Mouse (Mus musculus): ENCODE results near the gene 1700003E16Rik. TPM values are rescaled to one million over a fixed set of nuclear protein-coding genes. Genes with fewer than 3 reads are reported as not detected.

Gene 1700003E16Rik
- polyA plus RNA-seq, 1 experiment from 2014 or later = 6.3 TPM

DNA sequence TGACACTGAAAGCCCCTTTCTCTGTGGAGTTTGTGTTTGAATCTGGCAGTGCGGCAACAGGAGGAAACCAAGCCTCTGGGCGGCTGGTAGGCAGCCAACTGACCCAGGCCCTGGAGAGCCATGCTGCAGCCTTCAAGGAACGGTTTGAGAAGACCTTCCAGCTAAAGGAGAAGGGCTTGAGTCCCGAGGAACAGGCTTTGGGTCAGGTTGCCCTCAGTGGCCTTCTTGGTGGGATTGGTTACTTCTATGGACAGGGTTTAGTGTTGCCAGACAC lies 39.1 kb upstream of the 1700003E16Rik start:
- DNase-seq (ENCODE audit: low spot score) (no peak), ATAC-seq (ENCODE audit: low read depth) (no peak)
- Histone ChIP-seq H3K9ac (ENCODE audit: low read depth, low read length) (no peak overlapping the region), H3K9me3 (ENCODE audit: control insufficient read depth, low read length) (no peaks in the 10 kb centered on the region), H3K4me2 (ENCODE audit: low read depth, low read length) (no peak overlapping the region), H3K27me3 (replicated peaks; ENCODE audit: control insufficient read depth, insufficient read depth, low read length) (no peaks in the 10 kb centered on the region), H3K27ac (replicated peaks; ENCODE audit: low read depth, low read length) (no peak overlapping the region), H3K36me3 (ENCODE audit: control insufficient read depth, insufficient read depth, low read length) (peaks cover 27% of the 10 kb centered on the region), H3K4me3 (ENCODE audit: low read depth, low read length) (no peak overlapping the region; the same call in 1 of the 2 replicates), H3K4me1 (ENCODE audit: control insufficient read depth, insufficient read depth, low read length) (peaks cover 19% of the 10 kb centered on the region)
- WGBS = 79% methylated on average over 4 of the region's 4 CpGs

DNA sequence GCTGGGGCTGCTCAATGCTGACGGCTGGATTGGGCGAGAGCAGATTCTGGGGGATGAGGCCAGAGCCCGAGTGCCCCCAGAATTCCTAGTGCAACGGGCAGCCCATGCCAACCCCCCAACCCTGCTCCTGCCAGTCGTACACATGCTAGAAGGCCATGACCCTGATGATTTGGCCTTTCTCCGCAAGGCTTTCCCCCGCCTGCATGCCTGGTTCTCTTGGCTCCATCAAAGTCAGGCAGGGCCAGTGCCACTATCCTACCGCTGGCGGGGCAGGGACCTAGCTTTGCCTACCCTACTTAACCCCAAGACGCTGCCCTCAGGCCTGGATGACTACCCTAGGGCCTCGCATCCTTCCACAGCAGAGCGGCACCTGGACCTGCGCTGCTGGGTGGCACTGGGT lies 38.6 kb upstream of the 1700003E16Rik start:
- no peak overlapping the region for H3K9ac ChIP-seq (ENCODE audit: low read depth, low read length)
- peaks cover 27% of the 10 kb centered on the region for H3K36me3 ChIP-seq (ENCODE audit: control insufficient read depth, insufficient read depth, low read length)
- 88% methylated on average over 12 of the region's 13 CpGs for WGBS
- H3K9me3 ChIP-seq (ENCODE audit: control insufficient read depth, low read length) = no peaks in the 10 kb centered on the region
- DNase-seq (ENCODE audit: low spot score) = no peak
- no peak overlapping the region for H3K27ac ChIP-seq (replicated peaks; ENCODE audit: low read depth, low read length)
- peaks cover 24% of the 10 kb centered on the region for H3K4me1 ChIP-seq (ENCODE audit: control insufficient read depth, insufficient read depth, low read length)
- no peak overlapping the region for H3K4me2 ChIP-seq (ENCODE audit: low read depth, low read length)
- no peak overlapping the region for H3K4me3 ChIP-seq (ENCODE audit: low read depth, low read length)
- ATAC-seq (ENCODE audit: low read depth) = no peak
- no peaks in the 10 kb centered on the region for H3K27me3 ChIP-seq (replicated peaks; ENCODE audit: control insufficient read depth, insufficient read depth, low read length)

DNA sequence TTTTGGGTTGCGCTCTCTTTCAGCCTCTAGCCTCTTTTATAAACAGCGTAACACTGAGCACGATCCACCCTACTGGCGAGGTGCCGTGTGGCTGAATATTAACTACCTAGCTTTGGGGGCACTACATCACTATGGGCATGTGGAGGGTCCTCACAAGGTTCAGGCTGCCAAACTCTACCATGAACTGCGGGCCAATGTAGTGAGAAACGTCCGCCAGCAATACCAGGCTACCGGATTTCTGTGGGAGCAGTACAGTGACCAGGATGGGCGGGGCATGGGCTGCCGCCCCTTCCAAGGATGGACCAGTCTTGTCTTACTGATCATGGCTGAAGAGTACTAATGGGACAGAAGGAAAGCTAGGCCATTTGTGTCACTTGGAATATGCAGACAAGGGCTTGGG lies 37.8 kb upstream of the 1700003E16Rik start:
- H3K9ac ChIP-seq (ENCODE audit: low read depth, low read length) = no peak overlapping the region
- peaks cover 27% of the 10 kb centered on the region for H3K36me3 ChIP-seq (ENCODE audit: control insufficient read depth, insufficient read depth, low read length)
- H3K4me3 ChIP-seq (ENCODE audit: low read depth, low read length) = no peak overlapping the region
- WGBS = 75% methylated on average over 11 of the region's 11 CpGs
- no peak for DNase-seq (ENCODE audit: low spot score)
- H3K27ac ChIP-seq (replicated peaks; ENCODE audit: low read depth, low read length) = no peak overlapping the region
- ATAC-seq (ENCODE audit: low read depth) = no peak
- H3K9me3 ChIP-seq (ENCODE audit: control insufficient read depth, low read length) = no peaks in the 10 kb centered on the region
- H3K27me3 ChIP-seq (replicated peaks; ENCODE audit: control insufficient read depth, insufficient read depth, low read length) = no peaks in the 10 kb centered on the region
- H3K4me1 ChIP-seq (ENCODE audit: control insufficient read depth, insufficient read depth, low read length) = peaks cover 28% of the 10 kb centered on the region
- H3K4me2 ChIP-seq (ENCODE audit: low read depth, low read length) = no peak overlapping the region

DNA sequence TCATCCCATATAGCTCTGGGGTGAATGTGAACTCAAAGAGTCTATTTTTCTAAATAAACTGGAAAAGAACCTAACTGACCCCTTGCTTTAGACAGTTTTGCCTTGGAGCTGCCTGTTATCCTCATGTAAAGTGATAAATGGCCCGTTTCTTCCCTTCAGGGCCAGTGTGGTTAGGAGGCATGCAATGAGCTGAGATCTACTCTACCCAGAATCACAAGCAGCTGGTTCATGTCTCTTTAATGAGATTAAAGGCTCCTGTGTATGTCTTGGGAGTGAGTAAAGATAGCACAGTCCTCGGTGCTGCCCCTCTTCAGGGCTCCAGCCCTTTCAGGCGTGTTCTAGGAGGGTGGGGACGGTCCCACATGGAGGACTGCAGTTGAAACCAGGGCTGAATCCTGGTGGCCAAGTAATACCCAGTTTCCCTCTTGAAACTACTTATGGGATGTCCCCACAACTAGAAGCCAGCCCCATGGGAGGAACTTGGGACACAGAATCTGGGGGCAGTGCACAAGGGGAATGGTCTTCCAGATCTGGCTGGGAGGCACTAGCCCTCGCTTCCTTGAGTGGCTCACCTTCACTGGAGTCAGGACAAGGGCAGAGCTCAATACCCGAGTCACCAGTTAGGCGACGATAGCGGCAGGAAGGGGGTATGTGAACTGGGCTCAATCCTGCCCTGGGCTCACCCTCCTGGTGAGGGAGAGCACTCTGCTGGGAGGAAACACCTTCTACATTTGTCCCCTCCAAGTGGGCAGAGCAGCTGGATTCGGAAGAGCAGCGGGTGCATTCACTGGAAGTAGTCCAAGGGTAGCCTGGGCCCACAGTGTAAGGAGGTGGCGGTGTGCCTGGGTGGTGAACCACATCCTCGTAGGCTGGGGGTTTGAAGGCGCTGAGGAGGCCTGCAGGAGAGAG lies 37.1 kb upstream of the 1700003E16Rik start:
- Histone ChIP-seq H3K4me1 (ENCODE audit: control insufficient read depth, insufficient read depth, low read length) (peaks cover 32% of the 10 kb centered on the region), H3K4me3 (ENCODE audit: low read depth, low read length) (peak overlapping the region; percentile 70; the same call in 1 of the 2 replicates), H3K27ac (replicated peaks; ENCODE audit: low read depth, low read length) (peak overlapping the region; percentile 39; the same call in 1 of the 2 replicates), H3K4me2 (ENCODE audit: low read depth, low read length) (peak overlapping the region; percentile 64; the same call in 1 of the 2 replicates), H3K9me3 (ENCODE audit: control insufficient read depth, low read length) (no peaks in the 10 kb centered on the region), H3K36me3 (ENCODE audit: control insufficient read depth, insufficient read depth, low read length) (peaks cover 32% of the 10 kb centered on the region), H3K27me3 (replicated peaks; ENCODE audit: control insufficient read depth, insufficient read depth, low read length) (no peaks in the 10 kb centered on the region), H3K9ac (ENCODE audit: low read depth, low read length) (0 out of 2 replicates have a peak overlapping the region, but pooled peaks have one; percentile 87)
- DNase-seq (ENCODE audit: low spot score) (no peak), ATAC-seq (ENCODE audit: low read depth) (no peak)
- 83% methylated on average over 14 of the region's 14 CpGs for WGBS

DNA sequence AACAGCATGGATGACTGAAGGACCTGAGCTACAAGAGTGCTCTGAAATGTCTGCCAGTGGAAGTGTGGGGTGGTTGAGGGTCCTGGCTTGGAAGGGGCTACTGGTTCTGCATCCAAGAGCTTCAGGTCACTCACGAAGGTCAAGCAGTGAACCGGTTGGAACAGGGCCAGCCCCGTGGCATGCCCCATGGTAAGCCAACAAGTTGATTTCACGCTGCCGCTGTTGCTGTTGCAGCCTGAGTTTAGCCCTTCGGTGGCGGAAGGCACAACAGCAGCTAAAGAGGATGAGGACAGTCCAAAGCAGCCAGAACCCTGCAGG lies 36.5 kb upstream of the 1700003E16Rik start:
- H3K9ac ChIP-seq (ENCODE audit: low read depth, low read length) = peak overlapping the region; percentile 87; the same call in 1 of the 2 replicates
- no peaks in the 10 kb centered on the region for H3K27me3 ChIP-seq (replicated peaks; ENCODE audit: control insufficient read depth, insufficient read depth, low read length)
- peaks cover 33% of the 10 kb centered on the region for H3K4me1 ChIP-seq (ENCODE audit: control insufficient read depth, insufficient read depth, low read length)
- WGBS = 75% methylated on average over 7 of the region's 7 CpGs
- peak overlapping the region; percentile 64; the same call in 1 of the 2 replicates for H3K4me2 ChIP-seq (ENCODE audit: low read depth, low read length)
- H3K27ac ChIP-seq (replicated peaks; ENCODE audit: low read depth, low read length) = peak overlapping the region; percentile 39; the same call in 1 of the 2 replicates
- ATAC-seq (ENCODE audit: low read depth) = no peak
- DNase-seq (ENCODE audit: low spot score) = no peak
- peak overlapping the region; percentile 70; the same call in 1 of the 2 replicates for H3K4me3 ChIP-seq (ENCODE audit: low read depth, low read length)
- H3K36me3 ChIP-seq (ENCODE audit: control insufficient read depth, insufficient read depth, low read length) = peaks cover 32% of the 10 kb centered on the region
- H3K9me3 ChIP-seq (ENCODE audit: control insufficient read depth, low read length) = no peaks in the 10 kb centered on the region

DNA sequence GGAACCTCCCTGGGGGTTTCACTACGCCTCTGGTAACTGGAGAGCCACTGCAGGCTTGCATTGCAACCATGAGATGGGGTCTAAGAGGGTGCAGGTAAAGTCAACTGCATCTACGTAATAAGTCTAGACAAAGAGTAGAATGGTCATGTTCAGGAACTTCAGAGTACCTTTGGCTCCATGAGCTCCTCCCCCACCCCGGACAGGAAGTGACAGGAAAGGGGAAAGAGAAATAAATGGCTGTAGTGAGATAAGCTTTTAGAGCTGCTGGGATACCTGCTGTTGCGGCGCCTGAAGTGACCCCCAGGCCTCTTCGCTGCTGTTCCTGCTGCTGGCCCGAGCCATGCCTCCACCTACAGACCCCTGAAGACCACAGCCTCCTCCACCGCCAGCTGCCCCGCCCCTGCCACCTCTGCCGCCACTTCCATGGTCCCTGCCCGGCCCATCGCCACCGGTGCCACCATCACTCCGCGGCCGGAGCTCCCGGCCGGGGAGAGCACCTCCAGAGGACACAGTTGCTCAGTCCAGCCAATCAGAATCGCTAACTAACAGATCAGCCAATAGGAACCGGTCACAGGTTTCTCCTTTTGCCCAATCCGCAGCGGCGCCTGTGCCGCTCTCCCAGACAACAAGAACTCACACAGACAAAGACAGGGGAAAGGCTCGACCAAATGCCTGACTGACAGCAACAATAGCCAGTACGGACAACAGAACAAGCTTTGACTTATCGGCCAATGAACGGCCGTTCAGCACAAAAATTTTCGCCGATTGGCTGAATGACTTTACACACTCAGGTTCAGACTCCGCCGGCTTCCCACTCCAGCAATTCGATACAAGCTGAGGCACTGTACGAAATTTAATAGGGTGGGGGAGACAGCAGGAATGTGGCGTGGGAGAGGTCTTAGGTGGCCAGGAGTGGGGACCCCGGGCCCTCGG lies 35.0 kb upstream of the 1700003E16Rik start, which contains the start of gene Wbp1:
Wbp1 (minus strand) TSS at position 630 of the 933 bp plus-strand sequence.
- H3K36me3 ChIP-seq (ENCODE audit: control insufficient read depth, insufficient read depth, low read length) = peaks cover 32% of the 10 kb centered on the region
- peak within 1 kb of the TSS; percentile 70 for H3K4me3 ChIP-seq (ENCODE audit: low read depth, low read length)
- H3K9ac ChIP-seq (ENCODE audit: low read depth, low read length) = peak within 1 kb of the TSS; percentile 87
- under 1% methylated on average over 37 of the region's 38 CpGs for WGBS
- H3K27me3 ChIP-seq (replicated peaks; ENCODE audit: control insufficient read depth, insufficient read depth, low read length) = no peaks in the 10 kb centered on the region
- no peaks in the 10 kb centered on the region for H3K9me3 ChIP-seq (ENCODE audit: control insufficient read depth, low read length)
- DNase-seq (ENCODE audit: low spot score) = peak; percentile 100
- H3K4me1 ChIP-seq (ENCODE audit: control insufficient read depth, insufficient read depth, low read length) = peaks cover 30% of the 10 kb centered on the region
- ATAC-seq (ENCODE audit: low read depth) = peak; percentile 96
- H3K27ac ChIP-seq (replicated peaks; ENCODE audit: low read depth, low read length) = peak within 1 kb of the TSS; percentile 98
- H3K4me2 ChIP-seq (ENCODE audit: low read depth, low read length) = peak within 1 kb of the TSS; percentile 91

DNA sequence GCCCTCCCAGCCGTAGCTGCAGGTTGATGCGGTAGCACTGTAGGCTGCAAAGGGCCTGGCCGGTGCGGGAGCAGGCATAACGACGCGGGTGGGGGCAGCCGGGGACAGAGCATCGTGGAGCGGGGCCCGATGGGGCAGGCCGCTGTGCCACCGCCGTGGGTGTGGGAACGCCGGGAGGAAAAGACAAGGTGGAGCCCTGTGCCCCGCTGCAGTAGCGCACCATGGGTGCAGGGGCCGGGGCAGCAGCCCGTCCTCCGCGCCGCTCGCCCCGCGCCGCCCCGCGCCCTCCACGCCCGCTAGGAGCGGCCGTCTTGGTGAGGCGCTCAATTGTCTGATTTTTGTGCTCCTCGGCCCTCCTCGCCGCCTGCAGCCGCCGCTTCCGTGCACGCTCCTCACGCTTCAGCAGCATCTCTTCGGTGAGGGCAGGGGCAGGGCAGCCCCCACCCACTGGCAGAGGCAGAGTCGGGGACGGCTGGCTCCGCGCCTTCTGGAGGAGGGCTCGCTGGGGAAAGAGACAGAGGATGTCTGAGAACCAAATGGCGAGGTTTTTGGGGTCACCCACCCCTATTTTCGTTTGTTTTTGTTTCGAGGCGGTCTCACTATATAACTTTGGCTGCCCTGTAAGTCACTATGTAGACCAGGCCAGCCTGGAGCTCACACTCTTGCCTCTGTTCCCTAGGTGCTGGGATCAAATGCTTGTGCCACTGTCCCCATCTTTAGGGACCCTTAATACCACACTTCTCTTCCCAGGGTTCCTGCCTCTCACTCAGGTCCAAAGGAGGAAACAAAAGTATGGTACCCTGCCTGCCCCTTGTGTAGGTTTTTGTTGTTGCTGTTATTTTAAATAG lies 34.1 kb upstream of the 1700003E16Rik start:
- Histone ChIP-seq H3K4me3 (ENCODE audit: low read depth, low read length) (peak overlapping the region; percentile 70), H3K27ac (replicated peaks; ENCODE audit: low read depth, low read length) (peak overlapping the region; percentile 98), H3K4me1 (ENCODE audit: control insufficient read depth, insufficient read depth, low read length) (peaks cover 30% of the 10 kb centered on the region), H3K9ac (ENCODE audit: low read depth, low read length) (peak overlapping the region; percentile 84), H3K4me2 (ENCODE audit: low read depth, low read length) (peak overlapping the region; percentile 91), H3K9me3 (ENCODE audit: control insufficient read depth, low read length) (no peaks in the 10 kb centered on the region), H3K36me3 (ENCODE audit: control insufficient read depth, insufficient read depth, low read length) (peaks cover 29% of the 10 kb centered on the region), H3K27me3 (replicated peaks; ENCODE audit: control insufficient read depth, insufficient read depth, low read length) (no peaks in the 10 kb centered on the region)
- under 1% methylated on average over 22 of the region's 52 CpGs for WGBS
- DNase-seq (ENCODE audit: low spot score) = no peak
- no peak for ATAC-seq (ENCODE audit: low read depth)

DNA sequence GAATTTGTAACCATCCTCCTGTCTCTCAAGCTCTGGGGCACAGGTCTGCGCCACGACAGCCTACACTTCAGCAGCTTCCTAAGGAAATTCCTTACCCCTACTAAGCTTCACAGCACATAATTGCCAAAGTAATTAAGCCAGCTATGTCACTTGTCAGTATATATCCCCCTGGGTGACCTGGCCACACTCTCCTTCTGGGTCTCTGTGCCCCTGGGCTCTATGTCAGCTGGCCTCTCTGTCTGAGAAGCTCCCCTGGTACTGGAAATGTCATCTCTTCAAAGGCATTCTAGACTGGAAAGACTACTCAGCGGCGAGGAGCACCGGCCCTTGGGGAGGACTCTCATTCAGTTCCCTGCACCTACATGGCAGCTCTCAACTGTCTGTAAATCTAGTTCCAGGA lies 33.2 kb upstream of the 1700003E16Rik start:
- ATAC-seq (ENCODE audit: low read depth) = no peak
- Histone ChIP-seq H3K4me3 (ENCODE audit: low read depth, low read length) (peak overlapping the region; percentile 70), H3K27ac (replicated peaks; ENCODE audit: low read depth, low read length) (no peak overlapping the region), H3K9me3 (ENCODE audit: control insufficient read depth, low read length) (no peaks in the 10 kb centered on the region), H3K27me3 (replicated peaks; ENCODE audit: control insufficient read depth, insufficient read depth, low read length) (no peaks in the 10 kb centered on the region), H3K4me1 (ENCODE audit: control insufficient read depth, insufficient read depth, low read length) (peaks cover 30% of the 10 kb centered on the region), H3K36me3 (ENCODE audit: control insufficient read depth, insufficient read depth, low read length) (peaks cover 20% of the 10 kb centered on the region), H3K4me2 (ENCODE audit: low read depth, low read length) (peak overlapping the region; percentile 91), H3K9ac (ENCODE audit: low read depth, low read length) (peak overlapping the region; percentile 84)
- 67% methylated on average over 5 of the region's 5 CpGs for WGBS
- DNase-seq (ENCODE audit: low spot score) = no peak

All from embryonic facial prominence, embryonic 14.5 days (tissue).